Mouse (Mus musculus) midbrain, embryonic 14.5 days (tissue): ENCODE results near the gene Usp25. TPM values are rescaled to one million over a fixed set of nuclear protein-coding genes. Genes with fewer than 3 reads are reported as not detected.

Source experiments
- ATAC-seq: fragments of 200-750 bp; cut with Nextera tagmentation; 2 replicates; pipeline ENCODE4 v1.8.0; 2017; ENCODE audit warnings: moderate number of reproducible peaks, moderate library complexity; ENCODE audit not compliant: low FRiP score, low TSS enrichment
- DNase-seq: peaks from one replicate; pipeline ENCODE4 v3.0.0-alpha.2; 2015
- H3K27ac ChIP-seq: fragments of 300-500 bp; sonication (generic); replicated peaks from 2 replicates; pipeline ENCODE4 v1.5.1; 2014; ENCODE audit warnings: mild to moderate bottlenecking, low read depth, low read length, moderate library complexity
- H3K27me3 ChIP-seq: fragments of 300-500 bp; sonication (generic); 2 replicates; pipeline ENCODE4 v1.6.1; 2014; ENCODE audit warnings: low read length, control low read depth, mixed read lengths; ENCODE audit not compliant: control insufficient read depth, insufficient read depth
- H3K36me3 ChIP-seq: fragments of 300-500 bp; sonication (generic); 2 replicates; pipeline ENCODE4 v1.6.1; 2014; ENCODE audit warnings: low read length, control low read depth; ENCODE audit not compliant: control insufficient read depth, insufficient read depth
- H3K4me1 ChIP-seq: fragments of 300-500 bp; sonication (generic); 2 replicates; pipeline ENCODE4 v1.6.1; 2014; ENCODE audit warnings: mild to moderate bottlenecking, antibody characterized with exemption, low read length, control low read depth; ENCODE audit not compliant: control insufficient read depth, insufficient read depth
- H3K4me2 ChIP-seq: fragments of 300-500 bp; sonication (generic); 2 replicates; pipeline ENCODE4 v1.6.1; 2014; ENCODE audit warnings: mild to moderate bottlenecking, low read length, moderate library complexity
- H3K4me3 ChIP-seq: fragments of 300-500 bp; sonication (generic); replicated peaks from 2 replicates; pipeline ENCODE4 v1.5.1; 2014; ENCODE audit warnings: low read depth, low read length
- H3K9ac ChIP-seq: fragments of 300-500 bp; sonication (generic); replicated peaks from 2 replicates; pipeline ENCODE4 v1.6.1; 2014; ENCODE audit warnings: mild to moderate bottlenecking, low read length, moderate library complexity
- H3K9me3 ChIP-seq: fragments of 300-500 bp; sonication (generic); 2 replicates; pipeline ENCODE4 v1.6.1; 2016; ENCODE audit warnings: low read length, control low read depth, mixed read lengths; ENCODE audit not compliant: control insufficient read depth
- WGBS: fragments of 180-500 bp; shearing (Covaris S2); extraction: QIAGEN DNeasy Blood & Tissue Kit; methylation state at CpG from one replicate; pipeline ENCODE4 v1.1.7; 2014; 5-methylcytosine and 5-hydroxymethylcytosine counted together
- polyA plus RNA-seq: library from polyadenylated mRNA; unstranded; fragments of >200 nt; fragmentation: Nextera tagmentation; extraction: Ambion mirVana; gene quantifications from 2 replicates; pipeline ENCODE4 v1.2.1, GENCODE M21; 2014

Gene Usp25
- polyA plus RNA-seq, 1 experiment from 2014 or later = 14.4 TPM

- no peak for ATAC-seq
- Histone ChIP-seq H3K4me3 (no peak overlapping the region), H3K9me3 (no peaks in the 10 kb centered on the region), H3K27ac (no peak overlapping the region), H3K4me2 (no peak overlapping the region), H3K9ac (no peak overlapping the region), H3K36me3 (peaks cover 5% of the 10 kb centered on the region; the same call in 1 of the 2 replicates), H3K27me3 (no peaks in the 10 kb centered on the region), H3K4me1 (no peaks in the 10 kb centered on the region)
- DNase-seq = no peak
- WGBS = 93% methylated on average over 9 of the region's 9 CpGs
Observed at GRCm38 (mm10) chr16:77093526-77093925, 80.0 kb downstream of the Usp25 start.

- Histone ChIP-seq H3K27me3 (no peaks in the 10 kb centered on the region), H3K4me3 (no peak overlapping the region), H3K9ac (no peak overlapping the region), H3K36me3 (peaks cover 5% of the 10 kb centered on the region; the same call in 1 of the 2 replicates), H3K4me1 (0 out of 2 replicates have a peak, but pooled peaks cover 3% of the 10 kb centered on the region), H3K4me2 (no peak overlapping the region), H3K9me3 (no peaks in the 10 kb centered on the region), H3K27ac (no peak overlapping the region)
- DNase-seq (no peak), ATAC-seq (no peak)
- WGBS = 97% methylated on average over 7 of the region's 7 CpGs
Observed at GRCm38 (mm10) chr16:77095017-77095551, 81.6 kb downstream of the Usp25 start.

GRCm38 (mm10) chr16:77099018-77099869 is 85.7 kb downstream of the Usp25 start:
- H3K4me2 ChIP-seq = no peak overlapping the region
- H3K9ac ChIP-seq = no peak overlapping the region
- H3K4me3 ChIP-seq = no peak overlapping the region
- H3K36me3 ChIP-seq = peaks cover 3% of the 10 kb centered on the region; the same call in 1 of the 2 replicates
- DNase-seq (peak; percentile 85), ATAC-seq (peak; percentile 58; the same call in 1 of the 2 replicates)
- H3K9me3 ChIP-seq = no peaks in the 10 kb centered on the region
- H3K27ac ChIP-seq = no peak overlapping the region
- no peaks in the 10 kb centered on the region for H3K27me3 ChIP-seq
- H3K4me1 ChIP-seq = 0 out of 2 replicates have a peak, but pooled peaks cover 3% of the 10 kb centered on the region
- WGBS = 62% methylated on average over 8 of the region's 8 CpGs

GRCm38 (mm10) chr16:77103637-77104264 is 90.2 kb downstream of the Usp25 start:
- Histone ChIP-seq H3K4me2 (no peak overlapping the region), H3K9ac (no peak overlapping the region), H3K27me3 (no peaks in the 10 kb centered on the region), H3K4me1 (0 out of 2 replicates have a peak, but pooled peaks cover 3% of the 10 kb centered on the region), H3K9me3 (no peaks in the 10 kb centered on the region), H3K4me3 (no peak overlapping the region), H3K36me3 (no peaks in the 10 kb centered on the region), H3K27ac (no peak overlapping the region)
- WGBS = 92% methylated on average over 5 of the region's 5 CpGs
- DNase-seq (no peak), ATAC-seq (no peak)

GRCm38 (mm10) chr16:77111268-77111667 is 97.8 kb downstream of the Usp25 start:
- ATAC-seq = no peak
- Histone ChIP-seq H3K27me3 (no peaks in the 10 kb centered on the region), H3K36me3 (peaks cover 18% of the 10 kb centered on the region), H3K27ac (no peak overlapping the region), H3K9me3 (no peaks in the 10 kb centered on the region), H3K4me3 (no peak overlapping the region), H3K4me2 (no peak overlapping the region), H3K9ac (no peak overlapping the region), H3K4me1 (no peaks in the 10 kb centered on the region)
- DNase-seq = no peak
- WGBS = 91% methylated on average over 1 of the region's 1 CpGs

GRCm38 (mm10) chr16:77125908-77126307 is 112.4 kb downstream of the Usp25 start:
- no peaks in the 10 kb centered on the region for H3K36me3 ChIP-seq
- 86% methylated on average over 1 of the region's 1 CpGs for WGBS
- no peak overlapping the region for H3K4me3 ChIP-seq
- peaks cover 5% of the 10 kb centered on the region; the same call in 1 of the 2 replicates for H3K4me1 ChIP-seq
- H3K9ac ChIP-seq = no peak overlapping the region
- no peak for DNase-seq
- ATAC-seq = no peak
- no peaks in the 10 kb centered on the region for H3K27me3 ChIP-seq
- no peaks in the 10 kb centered on the region for H3K9me3 ChIP-seq
- no peak overlapping the region for H3K27ac ChIP-seq
- H3K4me2 ChIP-seq = no peak overlapping the region

- Histone ChIP-seq H3K4me3 (no peak overlapping the region), H3K4me2 (no peak overlapping the region), H3K27me3 (no peaks in the 10 kb centered on the region), H3K36me3 (no peaks in the 10 kb centered on the region), H3K9me3 (no peaks in the 10 kb centered on the region), H3K4me1 (peaks cover 5% of the 10 kb centered on the region; the same call in 1 of the 2 replicates), H3K27ac (no peak overlapping the region), H3K9ac (no peak overlapping the region)
- WGBS = 36% methylated on average over 5 of the region's 5 CpGs
- DNase-seq = peak; percentile 86
- ATAC-seq = no peak
Observed at GRCm38 (mm10) chr16:77128683-77129082, 115.2 kb downstream of the Usp25 start.

GRCm38 (mm10) chr16:77133055-77133454 is 119.5 kb downstream of the Usp25 start:
- no peaks in the 10 kb centered on the region for H3K36me3 ChIP-seq
- no peak for DNase-seq
- H3K9ac ChIP-seq = no peak overlapping the region
- 92% methylated on average over 5 of the region's 5 CpGs for WGBS
- no peak overlapping the region for H3K4me2 ChIP-seq
- H3K4me3 ChIP-seq = no peak overlapping the region
- H3K27ac ChIP-seq = no peak overlapping the region
- no peaks in the 10 kb centered on the region for H3K27me3 ChIP-seq
- H3K9me3 ChIP-seq = no peaks in the 10 kb centered on the region
- H3K4me1 ChIP-seq = peaks cover 5% of the 10 kb centered on the region; the same call in 1 of the 2 replicates
- no peak for ATAC-seq
